Mouse (Mus musculus) lung, postnatal 0 days (tissue): Measurements from ENCODE around the gene Mboat7.

Experiments
- CTCF ChIP-seq: IDR thresholded peaks from 2 replicates; pipeline ENCODE4 v1.5.1; 2016; ENCODE audit warnings: antibody characterized with exemption, mild to moderate bottlenecking
- EP300 ChIP-seq: IDR thresholded peaks from 2 replicates; pipeline ENCODE4 v1.6.1; 2016; ENCODE audit warnings: antibody characterized with exemption, mild to moderate bottlenecking, control low read depth

DNA sequence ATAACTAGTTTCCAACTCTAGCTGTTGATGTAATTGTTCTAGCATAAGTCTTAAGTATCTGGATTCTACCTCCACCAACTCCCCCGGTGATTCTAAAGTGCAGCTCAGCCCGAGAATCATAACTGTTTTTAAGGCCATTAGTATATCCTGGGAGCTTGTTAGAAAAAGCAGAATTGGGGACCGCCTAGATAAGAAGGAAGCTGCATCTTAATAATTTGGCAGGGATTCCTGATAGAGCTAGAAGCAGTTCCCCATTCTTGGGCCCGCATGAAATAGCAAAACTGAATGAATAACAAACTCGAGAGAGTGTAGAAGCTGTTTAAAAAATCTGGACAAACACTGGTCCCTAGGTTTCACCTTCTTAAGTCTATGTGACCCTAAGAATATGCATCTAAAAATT, 49.9 kb downstream of the Mboat7 start:
- TF ChIP-seq CTCF = no peak
- TF ChIP-seq EP300 = no peak
